ENCODE assay signal across 9 mouse cellular contexts in genomic region chr19:13980988-13981630, GRCm38 (mm10).
DNase-seq lines count a peak whose midpoint lies in the region; ATAC-seq lines count a peak whose summit lies in the region.
"Had no signal": no experiment of that assay in that cellular context is flagged by ENCODE, and none has a peak within 500 bp of the region (broad histone marks: within the 10 kb centered on the region; RNA-seq: fewer than 3 reads in every experiment).

No protein-coding gene starts in this region.

- no peaks in the 10 kb centered on the region for H3K4me1 ChIP-seq in forebrain, embryonic 12.5 days
- no peaks in the 10 kb centered on the region for H3K4me1 ChIP-seq in midbrain, embryonic 15.5 days

- H3K27ac ChIP-seq in forebrain, embryonic 12.5 days = no peak overlapping the region
- no peak overlapping the region for H3K27ac ChIP-seq in midbrain, embryonic 15.5 days

- no peaks in the 10 kb centered on the region for H3K27me3 ChIP-seq in forebrain, embryonic 12.5 days
- peaks cover 4% of the 10 kb centered on the region; the same call in 1 of the 2 replicates for H3K27me3 ChIP-seq in midbrain, embryonic 15.5 days (replicated peaks)

- H3K4me2 ChIP-seq in forebrain, embryonic 12.5 days = no peak overlapping the region
- H3K4me2 ChIP-seq in midbrain, embryonic 15.5 days = no peak overlapping the region

- H3K9ac ChIP-seq in forebrain, embryonic 12.5 days = no peak overlapping the region
- no peak overlapping the region for H3K9ac ChIP-seq in midbrain, embryonic 15.5 days

- peak; percentile 42 for DNase-seq in cerebellum, adult 9-10 months
- no peak for DNase-seq in cerebellum, adult 9-11 months
- peak; percentile 10 to 59 for DNase-seq in right cerebral cortex, adult 2 months (ENCODE audit: low spot score in 2 of 2)
- no peak for DNase-seq in right cerebral cortex, postnatal 14 days
- DNase-seq in kidney, postnatal 4 days = peak; percentile 5

- 22% methylated on average over 4 of the region's 4 CpGs for WGBS in forebrain, embryonic 12.5 days
- 21% methylated on average over 4 of the region's 4 CpGs for WGBS in midbrain, embryonic 15.5 days

- no peak overlapping the region for H3K4me3 ChIP-seq in forebrain, embryonic 12.5 days (replicated peaks)
- no peak overlapping the region for H3K4me3 ChIP-seq in midbrain, embryonic 15.5 days
- H3K4me3 ChIP-seq: myocyte had no signal

- H3K9me3 ChIP-seq in forebrain, embryonic 12.5 days = no peaks in the 10 kb centered on the region
- no peaks in the 10 kb centered on the region for H3K9me3 ChIP-seq in midbrain, embryonic 15.5 days

- no peaks in the 10 kb centered on the region for H3K36me3 ChIP-seq in forebrain, embryonic 12.5 days (replicated peaks)
- no peaks in the 10 kb centered on the region for H3K36me3 ChIP-seq in midbrain, embryonic 15.5 days (replicated peaks)

- ATAC-seq in forebrain, embryonic 12.5 days (ENCODE audit: low FRiP score) = peak; percentile 79; the same call in 1 of the 2 replicates
- peak; percentile 88 for ATAC-seq in midbrain, embryonic 15.5 days (replicated peaks)
- no peak; the same call in 1 of the 2 replicates for ATAC-seq in frontal cortex, adult (ENCODE audit: low TSS enrichment)

Comparison
In these comparisons a context has a peak if more than half of its experiments do, and no peak if none do; other contexts are left out.
1. DNase-seq: peak in cerebellum, adult 9-10 months (single experiment), right cerebral cortex, adult 2 months (2 of 2) and kidney, postnatal 4 days (2 of 2); none in cerebellum, adult 9-11 months (single experiment) and right cerebral cortex, postnatal 14 days (single experiment).